Mouse (Mus musculus): ENCODE measurements at regions not wholly inside any gene's neighbourhood (a gene's known extent, or its start where the extent isn't known, plus 50 kb on each side); places are given as distances from the start of the nearest gene placed in this dataset. TPM values are rescaled to one million over a fixed set of nuclear protein-coding genes. Genes with fewer than 3 reads are reported as not detected.

- no peaks in the 10 kb centered on the region for H3K27me3 ChIP-seq (replicated peaks; ENCODE audit: control insufficient read depth, insufficient read depth, low read length)
- H3K27ac ChIP-seq (ENCODE audit: low read length), result no peak overlapping the region
- H3K9ac ChIP-seq (ENCODE audit: low read depth, low read length), result no peak overlapping the region
- H3K4me2 ChIP-seq (ENCODE audit: low read depth, low read length), result no peak overlapping the region
- no peak overlapping the region for H3K4me3 ChIP-seq (ENCODE audit: low read length)
- H3K4me1 ChIP-seq (ENCODE audit: control insufficient read depth, insufficient read depth, low read length), result no peaks in the 10 kb centered on the region
- ATAC-seq, result no peak
- H3K9me3 ChIP-seq (ENCODE audit: control insufficient read depth, low read length), result no peaks in the 10 kb centered on the region
- 81% methylated on average over 4 of the region's 4 CpGs for WGBS
- no peaks in the 10 kb centered on the region for H3K36me3 ChIP-seq (ENCODE audit: control insufficient read depth, insufficient read depth, low read length)
Observed at GRCm38 (mm10) chr7:117729067-117729466, 348.3 kb downstream of the Xylt1 start.

Small RNA genes in the stretch of these regions (microRNA-seq; reads per million reads assigned to microRNA genes)
- gene Gm24063, result not detected
